Mouse (Mus musculus): ENCODE measurements around the gene Rdh1.

GRCm38 (mm10) chr10:127734434-127734833 is 25.1 kb upstream of the Rdh1 start:
- TF ChIP-seq EP300 (IDR thresholded peaks at IDR 0.05; ENCODE audit: low read length) (no peak), CTCF (conservative IDR thresholded peaks at IDR 0.05 in 1 of 2, IDR thresholded peaks at IDR 0.05 in 1 of 2; ENCODE audit: low read depth in 2 of 2, low read length in 2 of 2) (peak; percentile 17 to 91; a peak in 2 of 4 replicates), POLR2A (IDR thresholded peaks at IDR 0.05; ENCODE audit: low read depth, low read length) (no peak), SIN3A (IDR thresholded peaks at IDR 0.05; ENCODE audit: low read length) (no peak), NELFE (IDR thresholded peaks at IDR 0.05; ENCODE audit: low read depth, low read length) (no peak), RAD21 (IDR thresholded peaks at IDR 0.05; ENCODE audit: low read depth, low read length) (peak; percentile 90), MXI1 (IDR thresholded peaks at IDR 0.05; ENCODE audit: low read depth, low read length) (peak; percentile 83), TCF12 (IDR thresholded peaks at IDR 0.05; ENCODE audit: low read depth, low read length) (no peak), JUND (conservative IDR thresholded peaks at IDR 0.05; ENCODE audit: low read depth, low read length) (no peak), E2F4 (IDR thresholded peaks at IDR 0.05; ENCODE audit: insufficient replicate concordance, low read depth, low read length) (no peak), USF2 (conservative IDR thresholded peaks at IDR 0.05; ENCODE audit: low read depth, low read length) (no peak), USF1 (IDR thresholded peaks at IDR 0.05; ENCODE audit: low read depth, low read length) (no peak), MYC (IDR thresholded peaks at IDR 0.05; ENCODE audit: low read depth, low read length) (0 out of 2 replicates have a peak, but pooled peaks have one; percentile 69)

All from CH12.LX (cell line).